Mouse (Mus musculus) hindbrain, embryonic 11.5 days (tissue): ENCODE results near the gene Bnc2. TPM values are rescaled to one million over a fixed set of nuclear protein-coding genes. Genes with fewer than 3 reads are reported as not detected.

Experiments
- ATAC-seq: fragments of 200-750 bp; cut with Nextera tagmentation; 2 replicates; pipeline ENCODE4 v1.8.0; 2017; ENCODE audit warnings: mild to moderate bottlenecking, moderate TSS enrichment, moderate library complexity; ENCODE audit not compliant: low FRiP score
- DNase-seq: peaks from one replicate; pipeline ENCODE4 v3.0.0-alpha.2; 2015; ENCODE audit warnings: low spot score
- H3K27ac ChIP-seq: fragments of 300-500 bp; sonication (generic); 2 replicates; pipeline ENCODE4 v1.5.1; 2014; ENCODE audit warnings: mild to moderate bottlenecking, low read depth, low read length
- H3K27me3 ChIP-seq: fragments of 300-500 bp; sonication (generic); 2 replicates; pipeline ENCODE4 v1.6.1; 2014; ENCODE audit warnings: mild to moderate bottlenecking, low read length, moderate library complexity, mixed read lengths; ENCODE audit not compliant: control insufficient read depth, insufficient read depth
- H3K36me3 ChIP-seq: fragments of 300-500 bp; sonication (generic); 2 replicates; pipeline ENCODE4 v1.6.1; 2014; ENCODE audit warnings: mild to moderate bottlenecking, low read length, moderate library complexity, mixed read lengths; ENCODE audit not compliant: control insufficient read depth, insufficient read depth
- H3K4me1 ChIP-seq: fragments of 300-500 bp; sonication (generic); replicated peaks from 2 replicates; pipeline ENCODE4 v1.6.1; 2014; ENCODE audit warnings: low read length, mixed read lengths; ENCODE audit not compliant: control insufficient read depth, insufficient read depth
- H3K4me2 ChIP-seq: fragments of 300-500 bp; sonication (generic); replicated peaks from 2 replicates; pipeline ENCODE4 v1.6.1; 2014; ENCODE audit warnings: mild to moderate bottlenecking, low read depth, low read length
- H3K4me3 ChIP-seq: fragments of 300-500 bp; sonication (generic); 2 replicates; pipeline ENCODE4 v1.5.1; 2014; ENCODE audit warnings: low read depth, low read length
- H3K9ac ChIP-seq: fragments of 300-500 bp; sonication (generic); 2 replicates; pipeline ENCODE4 v1.6.1; 2014; ENCODE audit warnings: low read depth, low read length
- H3K9me3 ChIP-seq: fragments of 300-500 bp; sonication (generic); 2 replicates; pipeline ENCODE4 v1.6.1; 2016; ENCODE audit warnings: low read length; ENCODE audit not compliant: control insufficient read depth
- WGBS: fragments of 180-500 bp; shearing (Covaris S2); extraction: QIAGEN DNeasy Blood & Tissue Kit; methylation state at CpG from one replicate; pipeline ENCODE4 v1.1.7; 2014; 5-methylcytosine and 5-hydroxymethylcytosine counted together
- polyA plus RNA-seq: library from polyadenylated mRNA; unstranded; fragments of >200 nt; fragmentation: Nextera tagmentation; extraction: Ambion mirVana; gene quantifications from 2 replicates; pipeline ENCODE4 v1.2.1, GENCODE M21; 2014

The Bnc2 gene
- polyA plus RNA-seq, 1 experiment from 2014 or later = 16.1 TPM

GRCm38 (mm10) chr4:84502581-84503269 is 172.3 kb downstream of the Bnc2 start:
- ATAC-seq = no peak
- no peak for DNase-seq
- 61% methylated on average over 8 of the region's 8 CpGs for WGBS
- H3K9ac ChIP-seq = no peak overlapping the region
- no peaks in the 10 kb centered on the region for H3K36me3 ChIP-seq
- H3K4me2 ChIP-seq = no peak overlapping the region
- no peaks in the 10 kb centered on the region for H3K27me3 ChIP-seq
- H3K4me3 ChIP-seq = no peak overlapping the region
- H3K27ac ChIP-seq = no peak overlapping the region
- no peaks in the 10 kb centered on the region for H3K9me3 ChIP-seq
- H3K4me1 ChIP-seq = no peaks in the 10 kb centered on the region

DNA sequence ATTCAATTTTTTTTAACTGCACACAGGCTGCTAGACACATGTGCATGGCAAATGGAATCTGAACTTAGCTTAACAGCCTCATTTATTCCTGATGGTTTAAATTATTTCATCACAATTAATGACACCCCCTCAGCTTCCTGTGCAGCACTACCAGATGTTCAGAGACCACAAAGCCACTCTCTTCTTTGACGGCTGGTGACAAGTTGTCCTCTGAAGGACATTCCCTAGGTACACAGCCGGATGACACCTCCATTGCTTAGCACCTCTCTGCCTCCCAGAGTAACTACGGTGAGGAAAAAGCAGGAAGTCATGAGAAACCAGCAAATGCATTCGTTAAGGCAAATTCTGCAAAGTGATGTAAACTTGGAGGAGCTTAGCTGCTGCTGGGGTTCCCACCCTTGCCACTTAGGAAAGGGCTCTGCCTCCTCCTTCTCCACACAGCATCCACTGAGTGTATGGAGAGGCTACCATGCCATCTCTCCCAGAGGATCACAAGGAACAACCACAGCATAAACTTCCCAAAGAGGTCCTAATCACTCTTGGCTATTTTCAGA is 174.2 kb downstream of the Bnc2 start:
- no peaks in the 10 kb centered on the region for H3K27me3 ChIP-seq
- no peaks in the 10 kb centered on the region for H3K9me3 ChIP-seq
- H3K9ac ChIP-seq = no peak overlapping the region
- no peaks in the 10 kb centered on the region for H3K4me1 ChIP-seq
- no peak overlapping the region for H3K27ac ChIP-seq
- H3K36me3 ChIP-seq = no peaks in the 10 kb centered on the region
- H3K4me2 ChIP-seq = no peak overlapping the region
- ATAC-seq (no peak), DNase-seq (no peak)
- H3K4me3 ChIP-seq = no peak overlapping the region
- WGBS = 42% methylated on average over 4 of the region's 4 CpGs

- Histone ChIP-seq H3K9ac (no peak overlapping the region), H3K27ac (no peak overlapping the region), H3K9me3 (no peaks in the 10 kb centered on the region), H3K4me2 (no peak overlapping the region), H3K36me3 (no peaks in the 10 kb centered on the region), H3K4me1 (no peaks in the 10 kb centered on the region), H3K4me3 (no peak overlapping the region), H3K27me3 (no peaks in the 10 kb centered on the region)
- ATAC-seq (no peak), DNase-seq (no peak)
- WGBS = 50% methylated on average over 9 of the region's 9 CpGs
Measured at GRCm38 (mm10) chr4:84500259-84500658, 174.8 kb downstream of the Bnc2 start.

GRCm38 (mm10) chr4:84498469-84498868 is 176.6 kb downstream of the Bnc2 start:
- WGBS = 89% methylated on average over 6 of the region's 6 CpGs
- ATAC-seq = no peak
- H3K4me2 ChIP-seq = no peak overlapping the region

GRCm38 (mm10) chr4:84488323-84488722 is 186.8 kb downstream of the Bnc2 start:
- no peak overlapping the region for H3K27ac ChIP-seq
- no peak for DNase-seq
- WGBS = 83% methylated on average over 5 of the region's 5 CpGs
- H3K27me3 ChIP-seq = no peaks in the 10 kb centered on the region
- no peaks in the 10 kb centered on the region for H3K9me3 ChIP-seq
- ATAC-seq = no peak
- H3K9ac ChIP-seq = no peak overlapping the region
- no peak overlapping the region for H3K4me3 ChIP-seq
- no peaks in the 10 kb centered on the region for H3K36me3 ChIP-seq
- no peak overlapping the region for H3K4me2 ChIP-seq
- no peaks in the 10 kb centered on the region for H3K4me1 ChIP-seq

More at GRCm38 (mm10) chr4:84498469-84498868, 176.6 kb downstream of the Bnc2 start:
- Histone ChIP-seq H3K4me3 (no peak overlapping the region), H3K27ac (no peak overlapping the region), H3K9ac (no peak overlapping the region), H3K9me3 (no peaks in the 10 kb centered on the region), H3K4me1 (no peaks in the 10 kb centered on the region), H3K27me3 (no peaks in the 10 kb centered on the region), H3K36me3 (no peaks in the 10 kb centered on the region)
- DNase-seq = no peak

GRCm38 (mm10) chr4:84482680-84483079 is 192.4 kb downstream of the Bnc2 start:
- 77% methylated on average over 6 of the region's 6 CpGs for WGBS

GRCm38 (mm10) chr4:84472643-84473042 is 202.4 kb downstream of the Bnc2 start:
- H3K27me3 ChIP-seq = no peaks in the 10 kb centered on the region
- WGBS = 77% methylated on average over 2 of the region's 2 CpGs
- H3K9me3 ChIP-seq = no peaks in the 10 kb centered on the region

More at GRCm38 (mm10) chr4:84482680-84483079, 192.4 kb downstream of the Bnc2 start:
- H3K4me3 ChIP-seq = no peak overlapping the region
- no peak for DNase-seq
- H3K4me1 ChIP-seq = no peaks in the 10 kb centered on the region; the same call in 1 of the 2 replicates
- no peak overlapping the region for H3K4me2 ChIP-seq
- H3K36me3 ChIP-seq = no peaks in the 10 kb centered on the region
- H3K9me3 ChIP-seq = no peaks in the 10 kb centered on the region
- H3K27ac ChIP-seq = no peak overlapping the region
- H3K9ac ChIP-seq = no peak overlapping the region
- H3K27me3 ChIP-seq = no peaks in the 10 kb centered on the region
- no peak for ATAC-seq

GRCm38 (mm10) chr4:84470106-84470885 is 204.8 kb downstream of the Bnc2 start:
- Histone ChIP-seq H3K9me3 (no peaks in the 10 kb centered on the region), H3K9ac (no peak overlapping the region), H3K27me3 (no peaks in the 10 kb centered on the region), H3K4me3 (no peak overlapping the region), H3K4me2 (no peak overlapping the region), H3K4me1 (no peaks in the 10 kb centered on the region), H3K36me3 (no peaks in the 10 kb centered on the region), H3K27ac (no peak overlapping the region)
- 86% methylated on average over 6 of the region's 6 CpGs for WGBS
- DNase-seq (no peak), ATAC-seq (no peak)

More at GRCm38 (mm10) chr4:84472643-84473042, 202.4 kb downstream of the Bnc2 start:
- Histone ChIP-seq H3K36me3 (no peaks in the 10 kb centered on the region), H3K9ac (no peak overlapping the region), H3K4me2 (no peak overlapping the region), H3K4me3 (no peak overlapping the region), H3K27ac (no peak overlapping the region), H3K4me1 (no peaks in the 10 kb centered on the region)
- ATAC-seq (no peak), DNase-seq (no peak)
